Mouse (Mus musculus): ENCODE measurements around the gene Bicdl2.

GRCm38 (mm10) chr17:23671519-23671918 lies 11.2 kb downstream of the Bicdl2 start:
- TF ChIP-seq GATA1 (IDR thresholded peaks at IDR 0.05; ENCODE audit: borderline replicate concordance, low read length), result no peak
- TF ChIP-seq FLI1 (IDR thresholded peaks at IDR 0.05; ENCODE audit: low read length), result no peak

Data from megakaryocyte, embryonic 14.5 days (primary cell).